Mouse (Mus musculus) myocyte (in vitro differentiated cells): Measurements from ENCODE around the gene March1. TPM values are rescaled to one million over a fixed set of nuclear protein-coding genes. Genes with fewer than 3 reads are reported as not detected.
"Not testable (repeated sequence)": the region's sequence is repeated elsewhere in the genome, so short reads cannot be mapped to it uniquely, and the experiment has no call there.

ENCODE experiments used
- H3K27me3 ChIP-seq: one replicate; pipeline ENCODE4 v1.6.1; 2011; ENCODE audit not compliant: control insufficient read depth, insufficient read depth, insufficient read length
- H3K36me3 ChIP-seq: one replicate; pipeline ENCODE4 v1.6.1; 2011; ENCODE audit not compliant: control insufficient read depth, insufficient read depth
- H3K4me2 ChIP-seq: one replicate; pipeline ENCODE4 v1.6.1; 2011; ENCODE audit warnings: low read depth, control low read depth
- H3K4me3 ChIP-seq: one replicate; pipeline ENCODE4 v1.5.1; 2011; ENCODE audit warnings: mild to moderate bottlenecking, control low read depth, moderate library complexity
- H3K79me2 ChIP-seq: one replicate; pipeline ENCODE4 v1.6.1; 2011; ENCODE audit not compliant: control insufficient read depth, insufficient read depth
- H3ac ChIP-seq: one replicate; pipeline ENCODE4 v1.6.1; 2011; ENCODE audit not compliant: control insufficient read depth, insufficient read length
- CEBPB ChIP-seq: IDR thresholded peaks from 2 replicates; pipeline ENCODE4 v1.6.1; 2011; ENCODE audit warnings: mild to moderate bottlenecking, moderate library complexity; ENCODE audit not compliant: poor library complexity, insufficient read depth, severe bottlenecking
- E2F4 ChIP-seq: IDR thresholded peaks from one replicate; pipeline ENCODE4 v1.6.1; 2011; ENCODE audit warnings: mild to moderate bottlenecking, control low read depth, moderate library complexity; ENCODE audit not compliant: insufficient read depth
- MAX ChIP-seq: IDR thresholded peaks from one replicate; pipeline ENCODE4 v1.6.1; 2011; ENCODE audit warnings: low read depth, mild to moderate bottlenecking, control low read depth
- MYOD1 ChIP-seq, 3 experiments: IDR thresholded peaks; one replicate each; pipeline ENCODE4 v1.6.1; 2011; ENCODE audit warnings: control low read depth in 2 of 3, low read depth in 2 of 3, mild to moderate bottlenecking in 2 of 3, moderate library complexity in 1 of 3; ENCODE audit not compliant: insufficient read length in 2 of 3, control insufficient read depth in 1 of 3
- MYOG ChIP-seq, 3 experiments: IDR thresholded peaks; one replicate each; pipeline ENCODE4 v1.6.1; 2011; ENCODE audit warnings: control low read depth in 2 of 3, low read depth in 2 of 3, mild to moderate bottlenecking in 2 of 3; ENCODE audit not compliant: insufficient read length in 2 of 3, control insufficient read depth in 1 of 3, insufficient read depth in 1 of 3
- POLR2A ChIP-seq: IDR thresholded peaks from one replicate; pipeline ENCODE4 v1.6.1; 2011; ENCODE audit warnings: low read depth, mild to moderate bottlenecking, control low read depth, moderate library complexity; ENCODE audit not compliant: insufficient read length
- POLR2AphosphoS2 ChIP-seq: IDR thresholded peaks from one replicate; pipeline ENCODE4 v1.6.1; 2011; ENCODE audit warnings: low read depth, control low read depth; ENCODE audit not compliant: insufficient read length
- REST ChIP-seq: IDR thresholded peaks from one replicate; pipeline ENCODE4 v1.6.1; 2011; ENCODE audit warnings: mild to moderate bottlenecking, control low read depth, moderate library complexity; ENCODE audit not compliant: insufficient read depth, insufficient read length
- SRF ChIP-seq: IDR thresholded peaks from one replicate; pipeline ENCODE4 v1.6.1; 2011; ENCODE audit warnings: low read depth; ENCODE audit not compliant: control insufficient read depth, insufficient read length
- TCF12 ChIP-seq: IDR thresholded peaks from one replicate; pipeline ENCODE4 v1.6.1; 2011; ENCODE audit warnings: mild to moderate bottlenecking, control low read depth; ENCODE audit not compliant: poor library complexity, insufficient read depth, severe bottlenecking
- TCF3 ChIP-seq: IDR thresholded peaks from one replicate; pipeline ENCODE4 v1.6.1; 2011; ENCODE audit warnings: low read depth, control low read depth; ENCODE audit not compliant: insufficient read length
- USF1 ChIP-seq: IDR thresholded peaks from one replicate; pipeline ENCODE4 v1.6.1; 2011; ENCODE audit warnings: low read depth, mild to moderate bottlenecking, control low read depth, moderate library complexity
- polyA plus RNA-seq: library from polyadenylated mRNA; unstranded; fragments of >200 nt; fragmentation: generic; extraction: Trizol; gene quantifications from one replicate; pipeline ENCODE4 v1.2.1, GENCODE M21; 2012; ENCODE audit warnings: missing spikeins

March1 gene
- polyA plus RNA-seq, 1 experiment, result 0.06 TPM

- no peaks in the 10 kb centered on the region for H3K79me2 ChIP-seq
- H3ac ChIP-seq, result no peak overlapping the region
- H3K4me2 ChIP-seq, result no peak overlapping the region
- H3K27me3 ChIP-seq, result no peaks in the 10 kb centered on the region
- H3K4me3 ChIP-seq, result no peak overlapping the region
- no peak for TF ChIP-seq USF1
- TF ChIP-seq MYOD1 (IDR thresholded peaks at IDR 0.05; ENCODE audit: control insufficient read depth in 1 of 3, insufficient read length in 2 of 3, low read depth in 2 of 3), result no peak
- no peak for TF ChIP-seq E2F4
- no peak for TF ChIP-seq POLR2A
- TF ChIP-seq REST, result no peak
- TF ChIP-seq CEBPB, result no peak
- TF ChIP-seq TCF3, result no peak
- no peak for TF ChIP-seq POLR2AphosphoS2
- no peak for TF ChIP-seq SRF
- TF ChIP-seq MYOG (IDR thresholded peaks at IDR 0.05; ENCODE audit: control insufficient read depth in 1 of 3, insufficient read depth in 1 of 3, insufficient read length in 2 of 3, low read depth in 2 of 3), result no peak
- no peak for TF ChIP-seq MAX
- no peak for TF ChIP-seq TCF12
- H3K36me3 ChIP-seq, result no peaks in the 10 kb centered on the region
These were observed 787.2 kb downstream of the March1 start for GRCm38 (mm10) chr8:66404711-66405414.

GRCm38 (mm10) chr8:66405796-66406195 is 788.1 kb downstream of the March1 start:
- H3K36me3 ChIP-seq, H3K27me3 ChIP-seq, H3K4me3 ChIP-seq, H3K79me2 ChIP-seq, H3ac ChIP-seq, H3K4me2 ChIP-seq: not testable (repeated sequence)

GRCm38 (mm10) chr8:66406596-66407361 is 789.1 kb downstream of the March1 start:
- Histone ChIP-seq H3K36me3 (no peaks in the 10 kb centered on the region), H3K4me3 (no peak overlapping the region), H3K79me2 (no peaks in the 10 kb centered on the region), H3ac (no peak overlapping the region), H3K27me3 (no peaks in the 10 kb centered on the region), H3K4me2 (no peak overlapping the region)
- TF ChIP-seq POLR2A, result no peak

GRCm38 (mm10) chr8:66410080-66410615 is 792.4 kb downstream of the March1 start:
- Histone ChIP-seq H3K4me3 (no peak overlapping the region), H3K27me3 (no peaks in the 10 kb centered on the region), H3K4me2 (no peak overlapping the region), H3ac (no peak overlapping the region), H3K79me2 (no peaks in the 10 kb centered on the region), H3K36me3 (no peaks in the 10 kb centered on the region)
- TF ChIP-seq MYOG (IDR thresholded peaks at IDR 0.05; ENCODE audit: control insufficient read depth in 1 of 3, insufficient read depth in 1 of 3, insufficient read length in 2 of 3, low read depth in 2 of 3) (no peak), TCF3 (no peak), TCF12 (no peak), POLR2AphosphoS2 (no peak), REST (no peak), MYOD1 (IDR thresholded peaks at IDR 0.05; ENCODE audit: control insufficient read depth in 1 of 3, insufficient read length in 2 of 3, low read depth in 2 of 3) (no peak), E2F4 (no peak), POLR2A (no peak), MAX (no peak), USF1 (no peak), SRF (no peak)

- no peak overlapping the region for H3K4me3 ChIP-seq
- no peaks in the 10 kb centered on the region for H3K27me3 ChIP-seq
- no peaks in the 10 kb centered on the region for H3K36me3 ChIP-seq
- no peak overlapping the region for H3K4me2 ChIP-seq
- H3K79me2 ChIP-seq, result no peaks in the 10 kb centered on the region
- no peak for TF ChIP-seq CEBPB
- H3ac ChIP-seq, result no peak overlapping the region
These were observed 795.4 kb downstream of the March1 start for GRCm38 (mm10) chr8:66413101-66413500.
